Mouse (Mus musculus) ZHBTc4 (cell line): ENCODE data around the gene 4930412O13Rik.

ENCODE experiments used
- DNase-seq: peaks from one replicate; pipeline ENCODE4 v3.0.0-alpha.2; 2011; ENCODE audit warnings: low read depth, low spot score

The 4930412O13Rik gene

GRCm38 (mm10) chr2:9881051-9881591, at the start of gene 4930412O13Rik:
TSS of gene 4930412O13Rik (plus strand) at chr2:9881252.
- DNase-seq, result no peak

DNA sequence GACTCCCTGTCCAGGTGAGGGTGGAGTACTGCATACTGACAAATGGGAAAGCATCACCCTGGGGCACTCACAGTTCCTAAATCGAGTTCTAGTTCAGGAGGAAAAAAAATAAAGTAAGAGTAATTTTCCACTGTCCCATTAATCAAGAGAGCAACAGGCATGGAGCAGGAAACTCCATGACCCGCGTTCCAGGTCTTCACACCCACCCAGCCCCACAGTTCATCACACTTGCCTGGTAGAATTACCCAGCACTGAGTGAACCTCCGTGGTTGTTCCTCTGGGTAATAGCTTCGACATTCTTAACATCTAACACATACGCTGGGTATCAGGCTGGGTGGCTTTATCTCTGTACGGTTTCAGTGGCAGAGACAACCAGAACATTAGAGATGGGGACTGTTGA, 47.3 kb upstream of the 4930412O13Rik start:
- DNase-seq, result no peak

DNA sequence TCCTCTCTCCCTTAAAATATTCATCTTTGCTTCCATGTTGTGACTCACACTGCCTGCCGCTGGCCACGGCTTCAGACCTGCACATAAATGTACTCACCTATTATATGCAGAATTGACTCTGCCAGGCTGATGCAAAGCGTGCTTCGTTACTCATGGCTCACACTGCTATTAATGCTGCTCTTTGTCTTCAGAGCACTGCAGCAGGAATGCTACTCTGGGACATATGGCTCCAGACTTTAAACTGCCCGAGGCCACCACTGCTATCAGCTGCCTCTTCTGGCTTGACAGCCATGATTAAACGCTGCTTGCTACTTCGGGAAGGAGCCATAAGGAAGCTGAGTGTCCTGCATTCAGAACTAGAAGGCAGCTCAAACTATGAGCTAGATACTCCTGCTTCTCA, 45.9 kb upstream of the 4930412O13Rik start:
- DNase-seq, result no peak

GRCm38 (mm10) chr2:9852851-9853576, 28.0 kb upstream of the 4930412O13Rik start:
- no peak for DNase-seq

DNA sequence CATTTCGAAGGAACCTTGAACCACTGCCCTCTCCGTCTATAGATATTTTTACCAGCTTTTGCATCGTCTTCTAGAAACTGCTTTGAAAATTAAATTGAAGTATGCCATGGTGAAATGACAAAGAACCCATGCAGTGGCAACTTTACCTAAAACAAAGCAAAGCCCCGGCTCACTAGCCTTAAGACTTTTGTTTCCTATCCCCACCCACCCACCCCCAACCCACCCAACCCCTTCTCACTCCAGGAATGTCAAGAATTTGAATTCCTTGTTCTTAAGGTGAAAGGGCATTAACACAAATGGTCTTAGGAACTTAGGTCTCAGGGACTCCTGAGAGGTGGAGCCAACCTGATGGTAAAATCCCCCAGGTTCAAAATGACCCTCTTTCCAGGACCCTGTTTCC, 25.2 kb upstream of the 4930412O13Rik start:
- DNase-seq, result peak; percentile 84

DNA sequence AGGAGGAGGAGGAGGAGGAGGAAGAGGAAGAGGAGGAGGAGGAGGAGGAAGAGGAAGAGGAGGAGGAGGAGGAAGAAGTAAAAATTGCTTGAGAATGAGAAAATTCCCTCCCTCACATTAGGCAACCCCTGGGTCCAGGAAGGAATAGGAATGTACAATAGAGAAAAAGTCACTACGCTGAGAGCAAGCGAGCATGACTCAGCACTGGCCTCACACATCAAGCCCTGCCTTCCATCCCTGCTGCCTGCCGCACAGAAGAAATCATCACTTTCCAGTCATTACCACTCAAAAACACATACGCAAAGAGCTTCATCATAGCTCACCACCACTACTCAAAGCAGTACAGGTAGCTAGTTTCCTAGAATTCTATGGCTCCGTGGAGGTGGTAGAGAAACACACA, 20.4 kb upstream of the 4930412O13Rik start:
- DNase-seq, result peak; percentile 54

DNA sequence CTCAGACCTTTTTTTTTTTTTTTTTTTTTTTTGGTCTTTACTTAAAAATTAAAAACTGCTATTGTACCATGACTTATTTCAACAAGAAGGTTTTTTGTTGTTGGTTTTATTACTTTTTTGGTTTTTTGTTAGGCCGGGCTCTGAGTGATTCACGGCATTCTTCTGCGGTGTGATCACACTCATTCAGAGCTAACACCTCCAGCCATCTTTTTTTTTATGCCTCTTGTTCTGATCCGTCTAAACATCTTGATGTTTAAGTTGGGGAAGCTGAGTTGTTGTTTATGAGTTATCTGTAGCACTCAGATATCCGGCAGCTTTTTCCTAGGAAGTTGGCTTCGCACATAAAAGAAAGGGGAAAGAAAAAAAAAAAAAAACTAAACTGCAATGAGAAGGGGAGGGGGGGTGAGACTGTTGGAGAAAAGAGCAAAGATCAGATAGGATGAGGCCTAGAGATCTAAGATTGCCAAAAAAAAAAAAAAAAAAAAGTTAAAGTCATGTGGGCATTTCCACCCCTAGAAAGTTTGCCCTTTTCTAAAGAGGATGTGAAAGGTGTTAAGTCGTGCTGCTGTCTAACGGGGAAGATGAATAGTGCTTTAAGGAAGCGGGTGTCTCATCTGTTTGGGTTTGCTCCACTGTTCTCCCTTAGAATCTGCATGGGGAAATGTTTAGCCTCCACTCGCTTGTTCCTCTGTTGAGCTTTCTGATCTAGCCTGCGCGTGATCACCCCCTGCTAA, 13.8 kb upstream of the 4930412O13Rik start:
- DNase-seq, result no peak

- DNase-seq, result no peak
Observed at GRCm38 (mm10) chr2:9871141-9871716, 9.8 kb upstream of the 4930412O13Rik start.

GRCm38 (mm10) chr2:9871798-9872197, 9.3 kb upstream of the 4930412O13Rik start:
- no peak for DNase-seq

GRCm38 (mm10) chr2:9872682-9873081, 8.4 kb upstream of the 4930412O13Rik start:
- no peak for DNase-seq

- DNase-seq, result no peak
Observed at GRCm38 (mm10) chr2:9873757-9874156, 7.3 kb upstream of the 4930412O13Rik start.

DNA sequence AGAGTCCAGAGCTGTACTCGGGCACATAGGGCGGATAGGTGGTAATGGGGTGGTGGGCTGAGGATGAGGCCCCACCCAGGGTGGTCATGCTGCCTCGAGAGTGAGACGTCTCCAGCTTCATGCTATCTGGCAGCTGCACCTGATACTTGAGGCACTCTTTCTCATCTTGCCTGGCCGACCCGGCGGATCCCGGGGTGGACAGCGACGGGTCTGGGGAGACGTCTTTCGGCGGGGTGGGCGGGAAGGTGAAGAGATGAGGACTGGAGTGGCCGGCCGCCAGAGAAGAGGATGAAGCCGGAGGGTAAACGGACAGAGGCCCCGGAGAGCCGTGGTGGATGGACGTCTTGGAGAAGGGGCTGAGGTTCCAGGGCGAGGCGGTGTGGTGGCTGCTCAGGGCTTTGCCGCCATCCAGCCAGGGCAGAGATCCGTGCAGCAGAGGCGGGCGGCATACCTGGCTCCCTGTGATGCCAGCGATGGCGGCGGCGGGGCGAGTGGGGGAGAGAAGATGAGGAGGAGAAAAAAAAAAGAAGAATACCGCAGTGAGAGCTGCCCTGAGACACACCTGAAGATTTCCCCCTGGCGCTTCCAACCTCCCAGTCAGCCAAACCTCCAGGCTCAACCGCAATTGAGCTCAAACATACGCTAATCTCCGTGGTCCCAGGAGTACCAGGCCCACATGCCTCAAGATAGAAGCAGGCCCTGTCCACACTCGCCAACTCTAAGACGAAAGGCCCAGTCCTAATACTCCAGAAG, 6.4 kb upstream of the 4930412O13Rik start:
- peak; percentile 37 for DNase-seq

DNA sequence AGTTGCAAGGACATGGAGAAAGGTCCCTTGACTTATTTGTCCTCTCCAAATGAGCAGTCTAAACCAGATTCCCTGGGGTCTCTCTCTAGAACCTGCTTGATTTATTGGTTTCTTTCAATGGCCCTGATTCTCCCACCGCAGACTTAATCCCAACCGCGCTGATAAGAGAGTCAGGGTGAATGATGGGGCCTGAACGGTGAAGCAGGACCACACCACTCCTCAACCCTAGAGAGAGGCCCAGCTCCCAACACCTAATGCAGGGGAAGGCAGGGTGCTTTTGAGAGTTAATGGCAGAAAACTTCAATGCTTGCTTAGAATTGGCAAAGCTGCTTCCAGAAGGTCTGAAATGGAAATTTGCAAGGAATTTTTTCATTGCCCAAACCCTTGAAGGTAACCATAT, 5.8 kb upstream of the 4930412O13Rik start:
- no peak for DNase-seq

DNA sequence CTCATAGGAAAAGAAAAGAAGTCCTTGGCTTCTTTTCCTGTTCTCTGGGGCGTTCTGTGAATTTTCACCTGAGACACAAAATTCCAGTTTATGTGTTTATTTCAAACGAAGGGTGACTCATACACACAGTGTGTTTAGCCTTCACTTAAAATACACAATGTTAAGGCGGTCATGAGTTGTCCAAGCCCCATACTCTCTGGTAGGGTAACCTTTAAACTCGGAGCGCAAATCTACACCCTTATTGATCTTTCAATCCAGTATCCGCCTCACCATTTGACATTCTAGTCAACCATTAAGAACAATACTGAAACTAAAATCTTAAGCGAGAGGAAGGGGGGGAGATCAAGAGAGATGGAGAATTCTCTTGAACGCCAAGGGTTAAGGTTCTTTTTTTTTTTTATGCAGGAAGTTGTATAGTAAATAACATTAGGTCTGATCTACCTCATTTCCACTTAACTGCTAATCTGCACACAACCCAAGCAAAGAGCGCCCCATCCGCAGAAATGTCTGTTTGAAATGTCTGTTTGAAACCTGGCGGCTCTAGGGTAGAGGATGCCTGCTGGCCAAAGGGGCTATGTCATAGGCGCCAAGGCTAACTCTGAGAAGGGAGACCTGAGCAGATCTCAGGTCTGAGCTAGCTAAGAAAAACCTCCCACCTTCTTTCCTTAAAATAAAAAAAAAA, 5.2 kb upstream of the 4930412O13Rik start:
- no peak for DNase-seq

- DNase-seq, result peak; percentile 42
Observed at GRCm38 (mm10) chr2:9876621-9877325, 4.3 kb upstream of the 4930412O13Rik start.

GRCm38 (mm10) chr2:9877326-9877690, 3.7 kb upstream of the 4930412O13Rik start:
- peak; percentile 37 for DNase-seq

GRCm38 (mm10) chr2:9877966-9878563, 3.0 kb upstream of the 4930412O13Rik start:
- DNase-seq, result peak; percentile 46

GRCm38 (mm10) chr2:9878564-9879081, 2.4 kb upstream of the 4930412O13Rik start:
- peak; percentile 86 for DNase-seq

DNA sequence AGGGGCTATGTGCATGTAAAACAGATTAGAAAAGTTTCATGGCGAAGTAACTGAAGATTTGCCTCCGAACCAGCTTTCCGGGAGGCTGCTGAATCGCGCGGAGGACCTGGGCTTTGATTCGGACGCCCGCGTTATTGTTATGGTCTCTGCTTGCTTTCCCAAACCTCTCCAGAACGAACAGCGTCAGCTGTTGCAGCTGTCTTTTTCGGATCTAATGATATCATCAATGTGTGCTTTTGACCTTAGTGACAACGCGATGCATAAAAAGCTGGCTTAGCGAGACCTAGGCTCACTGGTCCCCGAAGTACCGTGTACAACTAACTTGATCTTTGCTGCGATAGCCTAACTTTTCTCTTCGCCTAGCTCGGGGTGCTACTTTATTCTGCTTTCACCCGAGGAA, 2.0 kb upstream of the 4930412O13Rik start:
- DNase-seq, result no peak

DNA sequence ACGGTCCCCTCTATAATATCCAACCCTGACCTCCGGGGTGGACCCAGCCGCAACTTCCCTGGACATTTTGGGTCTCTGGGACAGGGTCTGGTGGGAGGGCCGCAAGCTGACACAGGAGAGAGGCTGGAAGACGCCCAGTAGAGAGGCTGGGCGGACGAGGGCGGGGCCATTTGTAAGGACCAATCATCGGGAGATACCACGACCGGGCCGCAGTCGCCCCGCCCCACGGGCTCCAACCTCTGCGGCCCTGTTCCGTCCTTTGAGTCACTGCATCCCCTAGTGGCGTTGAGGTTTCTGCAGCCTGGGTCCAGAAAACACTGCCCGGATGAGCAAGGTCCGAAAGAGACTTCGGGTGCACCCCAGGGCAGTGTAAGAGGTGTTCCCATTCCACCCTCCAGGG, 1.6 kb upstream of the 4930412O13Rik start:
- peak; percentile 99 for DNase-seq
